Mouse (Mus musculus): Measurements from ENCODE around the gene Myt1l.

Gene Myt1l

GRCm38 (mm10) chr12:29920298-29920697 is 392.1 kb downstream of the Myt1l start:
- DNase-seq, result no peak

GRCm38 (mm10) chr12:29921481-29921880 is 393.3 kb downstream of the Myt1l start:
- DNase-seq, result no peak

GRCm38 (mm10) chr12:29926896-29927295 is 398.7 kb downstream of the Myt1l start:
- DNase-seq, result no peak

GRCm38 (mm10) chr12:29930591-29930990 is 402.4 kb downstream of the Myt1l start:
- no peak for DNase-seq

GRCm38 (mm10) chr12:29932951-29933350 is 404.8 kb downstream of the Myt1l start:
- DNase-seq, result no peak

GRCm38 (mm10) chr12:29933501-29933900 is 405.3 kb downstream of the Myt1l start:
- no peak for DNase-seq

GRCm38 (mm10) chr12:29934120-29934581 is 406.0 kb downstream of the Myt1l start:
- no peak for DNase-seq

GRCm38 (mm10) chr12:29937308-29937707 is 409.1 kb downstream of the Myt1l start, which contains the start of gene Pxdn:
Gene Pxdn, plus strand, starts transcription at chr12:29937608.
- no peak for DNase-seq

GRCm38 (mm10) chr12:29937851-29938375 is 409.7 kb downstream of the Myt1l start:
- no peak for DNase-seq

- no peak for DNase-seq
Measured at GRCm38 (mm10) chr12:29938376-29939041, 410.3 kb downstream of the Myt1l start.

GRCm38 (mm10) chr12:29939261-29939671 is 411.1 kb downstream of the Myt1l start:
- DNase-seq, result no peak

GRCm38 (mm10) chr12:29942435-29942834 is 414.3 kb downstream of the Myt1l start:
- no peak for DNase-seq

- DNase-seq, result no peak
Measured at GRCm38 (mm10) chr12:29944650-29945049, 416.5 kb downstream of the Myt1l start.

GRCm38 (mm10) chr12:29945182-29945743 is 417.1 kb downstream of the Myt1l start:
- DNase-seq, result no peak

GRCm38 (mm10) chr12:29951043-29951442 is 422.9 kb downstream of the Myt1l start:
- no peak for DNase-seq

GRCm38 (mm10) chr12:29951485-29951884 is 423.3 kb downstream of the Myt1l start:
- no peak for DNase-seq

- DNase-seq, result no peak
Measured at GRCm38 (mm10) chr12:29952102-29952501, 423.9 kb downstream of the Myt1l start.

- DNase-seq, result no peak
Measured at GRCm38 (mm10) chr12:29953999-29954398, 425.8 kb downstream of the Myt1l start.

GRCm38 (mm10) chr12:29954464-29954863 is 426.3 kb downstream of the Myt1l start:
- no peak for DNase-seq

- DNase-seq, result no peak
Measured at GRCm38 (mm10) chr12:29956969-29957368, 428.8 kb downstream of the Myt1l start.

- no peak for DNase-seq
Measured at GRCm38 (mm10) chr12:29958637-29959036, 430.5 kb downstream of the Myt1l start.

- no peak for DNase-seq
Measured at GRCm38 (mm10) chr12:29961041-29961440, 432.9 kb downstream of the Myt1l start.

GRCm38 (mm10) chr12:29965016-29965415 is 436.8 kb downstream of the Myt1l start:
- no peak for DNase-seq

- no peak for DNase-seq
Measured at GRCm38 (mm10) chr12:29971795-29972464, 443.7 kb downstream of the Myt1l start.

Data from cerebellum, adult 9-10 months (tissue).